Mouse (Mus musculus) retina, postnatal 7 days (tissue): ENCODE measurements around the gene Casp3.
A peak's percentile ranks its signal among the peaks of the same experiment; 100 is the strongest.

Source experiments
- DNase-seq: peaks from one replicate; pipeline ENCODE4 v3.0.0-alpha.2; 2012; ENCODE audit warnings: low read depth, low spot score

The Casp3 gene

GRCm38 (mm10) chr8:46606930-46607329, 10.2 kb upstream of the Casp3 start:
- DNase-seq = no peak

GRCm38 (mm10) chr8:46611557-46611956, 5.5 kb upstream of the Casp3 start:
- DNase-seq = no peak

GRCm38 (mm10) chr8:46612913-46613312, 4.2 kb upstream of the Casp3 start:
- no peak for DNase-seq

- no peak for DNase-seq
Observed at GRCm38 (mm10) chr8:46613377-46613776, 3.7 kb upstream of the Casp3 start.

GRCm38 (mm10) chr8:46615936-46616335, 1.2 kb upstream of the Casp3 start:
- no peak for DNase-seq

GRCm38 (mm10) chr8:46617690-46618620, 864 bp downstream of the Casp3 start:
- DNase-seq = no peak

DNA sequence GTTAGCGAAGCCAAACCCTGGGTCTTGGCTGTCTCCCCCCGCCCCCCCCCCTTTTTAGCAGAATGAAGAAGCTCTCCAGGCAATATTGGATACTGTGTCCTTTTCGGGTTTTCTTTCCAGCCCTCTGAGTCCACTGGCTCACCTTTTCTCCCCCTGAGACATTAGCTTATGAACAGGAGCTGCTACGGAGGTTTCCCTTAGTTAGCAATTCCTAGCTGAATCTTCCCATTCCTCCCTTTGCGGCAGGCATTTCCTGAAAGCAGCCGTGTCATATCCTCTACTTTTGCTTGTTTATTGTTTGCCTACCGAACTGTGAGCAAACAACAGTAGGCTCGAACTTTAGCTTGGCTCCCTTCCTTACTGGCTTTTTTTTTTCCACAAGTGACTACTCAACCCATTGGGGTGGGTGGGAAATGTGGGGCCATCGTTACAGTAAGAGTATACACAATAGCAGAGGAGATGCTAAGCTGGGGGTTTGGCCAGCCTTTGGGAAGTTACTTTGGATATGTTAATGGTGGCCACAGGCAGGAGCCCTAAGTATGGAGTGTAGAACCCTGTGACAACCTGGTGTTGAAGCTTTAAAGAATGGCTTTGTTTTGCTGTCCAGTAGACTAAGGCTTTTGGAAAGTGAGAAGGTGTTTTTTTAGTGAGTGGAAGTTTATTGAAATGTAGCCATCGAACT, 1.7 kb downstream of the Casp3 start:
- no peak for DNase-seq

DNA sequence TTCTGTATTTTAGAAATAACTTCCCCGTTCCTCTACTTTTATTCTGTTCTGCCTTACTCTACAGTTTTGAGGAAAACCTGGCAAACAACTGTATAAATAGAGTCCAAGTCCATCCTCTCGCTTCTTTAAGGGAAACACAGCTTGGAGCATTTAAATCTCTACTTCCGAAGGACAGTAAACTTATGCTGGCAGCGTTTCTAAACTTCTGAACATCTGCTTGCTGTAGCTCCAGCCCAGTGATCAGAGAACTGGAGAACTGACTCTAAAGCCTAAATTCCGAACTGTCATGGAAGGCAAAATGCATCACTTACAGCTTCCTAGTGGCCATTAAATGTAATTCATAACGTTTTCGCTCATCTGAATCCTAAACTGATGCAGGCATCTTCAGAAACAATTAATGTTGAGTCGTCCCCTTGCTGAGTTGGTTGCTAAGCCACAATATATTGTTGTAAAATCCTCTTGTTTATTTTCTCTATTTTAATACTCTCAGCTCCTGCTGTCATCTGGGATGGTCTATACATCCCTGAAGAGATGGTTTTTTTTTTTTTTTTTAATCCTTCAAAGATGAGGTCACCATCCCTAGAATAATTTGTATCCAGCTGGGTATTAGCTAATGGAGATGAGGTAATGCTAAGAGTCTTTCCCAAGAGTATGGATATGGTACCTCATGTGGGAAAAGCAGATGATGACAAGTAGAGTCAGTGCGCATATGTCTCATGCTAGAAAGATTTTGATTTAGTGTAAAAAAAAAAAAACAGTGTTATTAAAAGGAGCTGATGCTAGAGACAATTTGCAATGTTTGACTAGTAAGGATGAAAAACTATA, 5.6 kb downstream of the Casp3 start:
- no peak for DNase-seq

DNA sequence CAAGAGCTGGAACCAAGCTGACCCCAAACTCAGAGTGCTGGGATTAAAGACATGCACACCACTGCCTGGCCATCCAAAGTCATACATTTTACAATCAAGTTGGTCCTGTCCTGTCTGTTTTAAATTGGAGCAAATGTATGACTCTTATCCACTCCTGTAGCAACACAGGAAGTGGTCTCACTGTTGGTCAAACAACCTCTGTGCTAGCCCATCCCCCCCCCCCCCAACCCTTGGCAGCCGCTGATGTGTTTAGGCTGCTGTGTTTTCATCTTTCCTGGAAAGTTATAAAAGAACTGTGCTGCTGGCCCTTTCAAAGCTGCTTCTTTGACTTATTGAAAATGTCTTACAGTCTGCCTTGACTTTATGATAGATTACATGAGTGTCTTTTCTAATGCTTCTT, 8.1 kb downstream of the Casp3 start:
- no peak for DNase-seq

DNA sequence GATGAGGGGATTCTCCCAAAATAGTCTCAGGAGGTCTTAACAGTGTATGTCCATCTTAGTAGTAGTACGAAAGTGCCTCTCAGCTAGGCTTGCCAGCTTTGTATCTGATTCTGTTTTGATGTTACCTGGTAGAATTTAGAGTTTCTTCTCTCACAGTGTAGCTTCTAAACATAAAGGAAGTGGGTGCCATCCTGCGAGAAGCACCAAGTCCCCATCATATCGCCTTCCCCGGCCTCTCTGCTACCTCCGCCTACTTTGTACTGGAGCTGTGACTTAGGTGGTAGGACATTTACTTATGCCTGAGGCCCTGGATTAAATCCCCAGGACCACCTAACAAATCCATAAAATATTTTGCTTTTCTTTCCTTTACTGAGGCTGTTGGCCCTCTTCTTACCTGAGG, 9.6 kb downstream of the Casp3 start:
- DNase-seq = no peak

- no peak for DNase-seq
Observed at GRCm38 (mm10) chr8:46627881-46628280, 10.8 kb downstream of the Casp3 start.

- DNase-seq = no peak
Observed at GRCm38 (mm10) chr8:46628645-46629044, 11.6 kb downstream of the Casp3 start.

DNA sequence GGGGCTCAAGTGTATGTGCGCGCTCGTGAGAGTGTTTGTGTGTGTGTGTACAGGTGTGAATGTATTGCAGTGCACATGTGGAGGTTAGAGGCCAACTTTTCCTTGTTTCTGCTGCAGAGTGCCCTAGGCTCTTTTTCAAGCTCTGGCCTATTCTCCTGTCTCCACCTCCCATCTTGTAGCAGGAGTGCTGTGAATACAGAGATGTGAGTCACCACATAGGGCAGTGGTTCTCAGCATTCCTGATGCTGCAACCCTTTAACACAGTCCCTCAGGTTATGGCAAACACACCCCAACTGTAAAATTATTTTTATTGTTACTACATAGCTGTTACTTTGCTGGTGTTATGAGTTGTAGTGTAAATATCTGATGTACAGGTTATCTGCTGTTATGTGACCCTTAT, 13.3 kb downstream of the Casp3 start:
- no peak for DNase-seq

DNA sequence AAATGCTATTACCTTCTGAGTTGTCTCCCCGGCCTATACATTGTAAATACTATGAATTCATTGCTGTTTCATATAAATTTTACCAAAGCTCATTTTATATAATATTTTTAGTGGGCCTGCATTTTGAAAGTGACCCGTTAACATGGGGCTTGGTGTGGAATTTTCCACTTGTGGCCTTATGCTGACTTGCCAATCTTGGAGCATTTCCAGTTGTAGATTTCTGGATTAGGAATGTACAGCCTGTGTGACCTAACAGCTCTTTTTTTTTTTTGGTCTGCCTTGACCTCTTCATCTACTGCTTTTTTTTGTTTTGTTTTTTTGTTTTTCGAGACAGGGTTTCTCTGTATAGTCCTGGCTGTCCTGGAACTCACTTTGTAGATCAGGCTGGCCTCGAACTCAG, 13.8 kb downstream of the Casp3 start:
- no peak for DNase-seq

DNA sequence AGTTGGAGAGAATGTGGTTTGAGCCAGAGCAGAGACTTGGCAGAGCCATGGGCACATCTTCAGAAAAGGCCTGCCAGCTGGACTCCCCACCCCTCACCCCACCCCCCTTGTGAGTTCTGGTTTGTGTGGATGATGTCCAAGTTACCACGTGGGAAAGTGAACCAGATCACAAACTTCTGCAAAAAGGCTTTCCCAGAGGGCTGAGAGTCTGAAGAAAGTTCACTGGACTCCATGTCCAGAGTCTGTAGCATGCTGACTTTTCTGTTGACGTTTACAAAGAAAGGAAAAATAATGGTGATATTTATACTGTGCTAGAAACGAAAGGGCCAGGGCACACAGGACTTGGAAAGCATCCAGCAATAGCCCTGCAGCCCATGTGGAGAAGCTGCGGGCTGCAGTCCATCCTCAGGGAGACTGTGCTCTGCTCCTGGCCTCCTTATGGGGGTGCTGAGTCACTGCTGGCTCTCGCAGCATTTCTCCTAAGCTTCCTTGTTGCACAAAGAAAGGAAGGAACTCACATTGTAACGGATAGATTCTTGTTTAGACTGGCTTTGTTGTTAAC, 22.0 kb downstream of the Casp3 start:
- DNase-seq = no peak

- no peak for DNase-seq
Observed at GRCm38 (mm10) chr8:46639852-46640251, 22.8 kb downstream of the Casp3 start.

GRCm38 (mm10) chr8:46641272-46641671, 24.2 kb downstream of the Casp3 start:
- DNase-seq = no peak

DNA sequence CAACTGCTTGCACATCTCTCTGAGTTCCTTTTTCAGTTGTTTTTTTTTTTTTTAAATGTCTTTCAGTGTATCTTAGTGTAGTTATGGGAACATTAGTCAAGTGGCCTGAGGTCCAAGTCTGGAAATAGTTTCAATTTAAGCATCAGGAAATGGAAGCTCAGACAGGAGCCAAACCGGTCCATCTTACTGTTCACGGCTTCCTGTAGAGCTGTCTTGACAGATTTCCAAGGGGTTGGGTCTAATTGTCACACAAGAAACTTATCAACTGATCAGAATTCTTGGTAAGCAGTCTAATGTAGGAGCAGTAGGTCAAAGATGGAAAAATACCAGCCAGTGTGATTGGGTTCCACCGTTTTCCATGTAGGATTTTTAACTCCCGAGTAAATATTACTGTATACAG, 31.3 kb downstream of the Casp3 start:
- no peak for DNase-seq

GRCm38 (mm10) chr8:46651872-46652271, 34.8 kb downstream of the Casp3 start:
- DNase-seq = no peak

DNA sequence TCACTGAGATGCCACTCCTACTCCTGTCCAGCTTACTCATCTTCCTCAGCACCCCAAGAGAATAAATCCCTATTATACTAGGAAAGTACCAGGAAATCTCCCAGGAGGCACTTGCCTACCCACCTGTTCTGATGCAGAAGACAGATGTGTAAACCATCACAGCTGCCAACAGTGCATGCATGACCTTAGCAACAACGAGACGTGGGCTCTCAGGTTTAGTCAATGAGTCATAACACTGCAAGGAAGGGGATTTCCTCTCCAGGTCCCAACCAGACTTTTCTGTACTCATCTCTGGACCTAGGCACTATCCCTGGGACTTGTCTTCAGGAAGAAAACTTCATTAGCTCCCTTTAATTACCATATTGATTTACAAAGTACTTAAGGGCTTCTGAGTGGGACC, 38.8 kb downstream of the Casp3 start:
- DNase-seq = no peak

GRCm38 (mm10) chr8:46671496-46671895, 54.4 kb downstream of the Casp3 start:
- peak; percentile 39 for DNase-seq
